Mouse (Mus musculus): ENCODE results near the gene Kynu. TPM values are rescaled to one million over a fixed set of nuclear protein-coding genes. Genes with fewer than 3 reads are reported as not detected.

The Kynu gene
- total RNA-seq, 2 experiments from 2014 or later = 0.18 to 0.26 TPM

- intact Hi-C loops (cut with DNase I) = no loop called here
- no peak for DNase-seq
Observed at GRCm38 (mm10) chr2:43636498-43636897, 81.4 kb downstream of the Kynu start.

GRCm38 (mm10) chr2:43646962-43647361 lies 91.8 kb downstream of the Kynu start:
- intact Hi-C loops (cut with DNase I) = no loop called here
- no peak for DNase-seq

GRCm38 (mm10) chr2:43669588-43669987 lies 114.5 kb downstream of the Kynu start:
- DNase-seq = no peak
- intact Hi-C loops (cut with DNase I) = no loop called here

GRCm38 (mm10) chr2:43673619-43674018 lies 118.5 kb downstream of the Kynu start:
- peak; percentile 57 for DNase-seq
- intact Hi-C loops (cut with DNase I) = no loop called here

- DNase-seq = no peak
- intact Hi-C loops (cut with DNase I) = no loop called here
Observed at GRCm38 (mm10) chr2:43674098-43674497, 119.0 kb downstream of the Kynu start.

- no peak for DNase-seq
- intact Hi-C loops (cut with DNase I) = no loop called here
Observed at GRCm38 (mm10) chr2:43675277-43675676, 120.1 kb downstream of the Kynu start.

- DNase-seq = no peak
- intact Hi-C loops (cut with DNase I) = no loop called here
Observed at GRCm38 (mm10) chr2:43690402-43690801, 135.3 kb downstream of the Kynu start.

- intact Hi-C loops (cut with DNase I) = no loop called here
- no peak for DNase-seq
Observed at GRCm38 (mm10) chr2:43691290-43691689, 136.2 kb downstream of the Kynu start.

- intact Hi-C loops (cut with DNase I) = no loop called here
- no peak for DNase-seq
Observed at GRCm38 (mm10) chr2:43695635-43696034, 140.5 kb downstream of the Kynu start.

- intact Hi-C loops (cut with DNase I) = no loop called here
- no peak for DNase-seq
Observed at GRCm38 (mm10) chr2:43712611-43713138, 157.5 kb downstream of the Kynu start.

GRCm38 (mm10) chr2:43722446-43723103 lies 167.4 kb downstream of the Kynu start:
- peak; percentile 60 for DNase-seq
- intact Hi-C loops (cut with DNase I) = loop anchor here (5.0 to 10.0 kb wide), 2 partner anchors 180 to 1262 kb away; no protein-coding TSS in a partner anchor

- no peak for DNase-seq
- intact Hi-C loops (cut with DNase I) = loop anchor here (5.0 to 10.0 kb wide), 2 partner anchors 179 to 1262 kb away; no protein-coding TSS in a partner anchor
Observed at GRCm38 (mm10) chr2:43723104-43723541, 168.0 kb downstream of the Kynu start.

GRCm38 (mm10) chr2:43727181-43727580 lies 172.1 kb downstream of the Kynu start:
- intact Hi-C loops (cut with DNase I) = loop anchor here (10.0 kb wide), 1 partner anchor 1258 kb away; no protein-coding TSS in a partner anchor
- DNase-seq = no peak

GRCm38 (mm10) chr2:43727693-43728092 lies 172.6 kb downstream of the Kynu start:
- no peak for DNase-seq
- intact Hi-C loops (cut with DNase I) = loop anchor here (10.0 kb wide), 1 partner anchor 1257 kb away; no protein-coding TSS in a partner anchor

- no peak for DNase-seq
- intact Hi-C loops (cut with DNase I) = loop anchor here (10.0 kb wide), 1 partner anchor 1256 kb away; no protein-coding TSS in a partner anchor
Observed at GRCm38 (mm10) chr2:43728831-43729230, 173.7 kb downstream of the Kynu start.

Other genes starting within 250 kb of the Kynu start
- gene Arhgap15, start 193.5 kb downstream of the Kynu start, total RNA-seq (2021) = 1 to 10 TPM; 2.1 to 2.6 TPM

All from left cerebral cortex, postnatal 4 days (tissue).